Mouse (Mus musculus): ENCODE measurements around the gene Avpr1b. TPM values are rescaled to one million over a fixed set of nuclear protein-coding genes. Genes with fewer than 3 reads are reported as not detected.
"Not testable (repeated sequence)": the region's sequence is repeated elsewhere in the genome, so short reads cannot be mapped to it uniquely, and the experiment has no call there.

Avpr1b gene
- total RNA-seq, 2 experiments from 2014 or later, result not detected

- no peak for DNase-seq (ENCODE audit: low spot score)
These were observed 19.5 kb downstream of the Avpr1b start for GRCm38 (mm10) chr1:131618576-131618975.

DNA sequence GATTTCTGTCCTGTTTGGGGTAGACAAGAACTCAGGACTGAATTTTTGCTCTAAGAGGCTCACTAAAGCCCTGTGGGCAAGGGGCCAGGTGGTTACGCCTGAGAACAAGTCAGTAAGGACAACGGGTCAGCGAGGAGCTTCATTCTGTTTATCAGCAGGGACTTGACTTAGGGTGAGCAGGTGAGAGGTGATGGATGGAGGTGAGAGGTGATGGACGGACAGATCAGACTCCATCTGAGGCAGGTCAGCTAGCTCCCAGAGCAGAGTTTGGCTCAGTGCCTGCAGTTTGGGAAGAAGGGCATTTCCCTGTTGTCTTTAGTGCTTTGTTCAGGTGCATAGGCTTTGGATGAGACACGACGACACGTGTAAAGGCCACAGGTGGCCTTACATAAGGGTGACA is 20.3 kb downstream of the Avpr1b start:
- no peak for DNase-seq (ENCODE audit: low spot score)

- DNase-seq (ENCODE audit: low spot score), result no peak
These were observed 24.6 kb downstream of the Avpr1b start for GRCm38 (mm10) chr1:131623644-131624043.

- DNase-seq (ENCODE audit: low spot score), result no peak
These were observed 25.3 kb downstream of the Avpr1b start for GRCm38 (mm10) chr1:131624175-131624835.

DNA sequence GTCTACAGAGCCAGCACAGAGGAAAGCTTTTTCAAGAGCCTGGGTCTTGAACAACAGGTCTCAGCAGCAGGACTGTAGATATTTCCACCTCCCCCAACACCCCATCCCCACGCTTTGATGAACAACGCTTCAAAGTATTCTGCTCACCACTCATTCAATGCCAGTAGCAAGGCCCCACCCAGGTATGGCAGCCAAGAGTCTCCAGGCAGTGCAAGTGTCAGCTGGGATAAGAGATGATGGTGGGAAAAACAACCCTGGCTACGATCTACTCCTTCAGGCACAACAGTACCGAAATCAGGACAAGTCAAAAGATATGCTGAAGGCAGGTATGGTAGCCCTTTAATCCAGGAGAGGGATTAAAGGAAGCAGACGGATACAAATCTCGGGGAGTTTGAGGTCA is 27.2 kb downstream of the Avpr1b start:
- DNase-seq (ENCODE audit: low spot score), result no peak

DNA sequence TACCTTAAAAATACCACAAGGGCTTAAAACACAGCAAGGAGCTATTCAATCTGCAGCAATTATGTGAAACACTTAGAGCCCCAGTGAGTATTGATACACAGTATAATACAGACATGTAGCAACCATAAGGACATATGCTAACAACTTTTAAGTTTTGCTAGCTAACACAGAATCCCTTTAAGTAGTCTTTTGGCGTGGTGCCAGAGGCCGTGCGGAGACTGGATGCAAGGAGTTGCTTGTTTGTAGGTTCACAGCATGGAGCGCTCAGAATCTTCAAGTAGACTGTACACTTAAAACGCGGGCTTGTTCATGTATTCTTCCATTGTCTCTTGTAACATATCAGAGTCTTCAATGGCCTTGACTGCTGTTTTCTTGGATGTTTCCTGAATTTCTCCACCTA is 33.2 kb downstream of the Avpr1b start:
- not testable (repeated sequence) for DNase-seq (ENCODE audit: low spot score)

DNA sequence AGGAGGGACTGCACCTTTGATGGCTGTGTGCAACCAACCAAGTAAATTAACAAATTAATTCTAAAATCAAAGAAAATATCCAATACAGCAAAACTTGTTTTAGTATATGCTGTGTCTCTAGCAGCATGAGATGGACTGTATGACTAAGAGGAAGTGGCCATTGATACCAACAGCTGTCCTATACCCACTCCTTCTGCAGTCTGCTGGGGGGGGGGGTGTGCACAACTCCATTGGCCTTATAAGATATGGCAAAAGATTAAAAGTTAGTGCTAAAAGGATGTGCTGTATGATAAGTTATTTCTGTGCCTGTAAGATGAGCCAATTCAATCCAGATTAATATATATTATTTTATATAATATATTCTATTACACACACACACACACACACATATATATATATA is 35.5 kb downstream of the Avpr1b start:
- DNase-seq (ENCODE audit: low spot score), result no peak

DNA sequence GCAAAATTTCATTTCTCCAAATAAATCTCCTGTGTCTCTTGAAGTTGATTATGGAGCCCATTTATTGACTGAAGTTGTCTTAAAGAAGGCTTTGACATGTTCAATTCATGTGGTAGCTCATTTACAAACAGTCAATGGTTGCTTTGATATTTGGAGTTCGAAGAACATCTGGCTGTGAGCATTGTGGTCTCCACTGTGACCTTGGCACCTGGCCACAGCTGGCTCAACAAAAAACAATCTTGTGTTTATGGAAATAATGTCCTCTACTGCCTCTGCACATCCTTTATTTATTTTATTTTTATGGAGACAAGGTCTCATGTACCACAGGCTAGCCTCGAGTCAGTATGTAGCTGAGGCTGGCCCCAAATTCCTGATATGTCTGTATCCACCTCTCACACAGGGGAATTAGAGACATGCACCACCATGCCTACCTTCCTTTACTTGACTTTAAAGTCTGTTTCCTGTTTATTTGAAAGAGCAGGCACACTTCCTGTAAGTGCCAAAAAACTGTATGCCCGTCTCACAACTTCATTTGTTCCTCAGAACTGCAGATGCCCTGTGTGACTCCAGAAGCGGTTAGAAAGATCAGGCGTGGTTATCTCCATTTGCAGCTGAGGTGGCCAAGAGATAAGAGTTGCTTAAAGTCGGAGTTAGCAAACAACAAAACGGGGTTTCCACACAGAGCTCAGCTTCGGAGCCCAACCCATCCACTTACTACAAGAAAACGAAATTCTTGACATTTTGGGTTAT is 38.9 kb downstream of the Avpr1b start, which contains the start of gene Ctse:
Ctse (plus strand) TSS at position 516 of the 750 bp plus-strand sequence.
- DNase-seq (ENCODE audit: low spot score), result no peak

DNA sequence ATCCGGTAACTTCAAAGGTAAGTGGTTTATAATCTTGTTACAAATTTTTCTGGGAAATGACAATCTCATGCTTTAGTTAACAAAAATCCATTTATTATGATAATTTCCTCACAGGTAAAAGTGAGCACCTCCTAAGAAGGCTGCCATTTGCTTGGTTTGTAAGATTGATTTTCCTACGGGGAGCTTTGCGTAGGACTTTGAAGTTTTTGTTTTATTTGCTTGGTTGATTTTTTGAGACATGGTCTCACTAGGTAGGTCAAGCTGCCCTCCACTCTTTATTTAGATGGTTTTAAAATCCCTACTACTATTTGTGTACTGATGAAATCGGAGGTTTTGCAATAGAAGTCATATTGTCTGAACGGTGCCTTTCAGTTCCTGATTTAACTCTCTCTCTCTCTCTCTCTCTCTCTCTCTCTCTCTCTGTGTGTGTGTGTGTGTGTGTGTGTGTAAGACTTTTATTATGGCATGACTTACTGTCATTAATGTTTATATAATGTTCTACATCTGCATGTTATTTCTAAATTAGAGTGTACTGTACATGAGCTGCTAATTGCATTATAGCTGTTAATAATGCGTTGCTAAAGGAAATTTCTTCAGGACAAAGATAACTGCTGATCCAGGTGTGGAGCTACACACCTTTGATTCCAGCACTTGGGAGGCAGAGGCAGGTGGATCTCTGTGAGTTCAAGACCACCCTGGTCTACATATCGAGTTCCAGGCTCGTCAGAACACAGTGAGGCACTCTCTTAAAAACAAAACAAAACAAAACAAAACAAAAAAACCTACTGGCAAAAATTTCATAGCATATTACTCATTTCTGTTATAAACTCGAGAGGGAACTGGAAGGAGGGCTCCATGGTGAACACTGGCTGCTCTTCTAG is 39.7 kb downstream of the Avpr1b start:
- no peak for DNase-seq (ENCODE audit: low spot score)

DNA sequence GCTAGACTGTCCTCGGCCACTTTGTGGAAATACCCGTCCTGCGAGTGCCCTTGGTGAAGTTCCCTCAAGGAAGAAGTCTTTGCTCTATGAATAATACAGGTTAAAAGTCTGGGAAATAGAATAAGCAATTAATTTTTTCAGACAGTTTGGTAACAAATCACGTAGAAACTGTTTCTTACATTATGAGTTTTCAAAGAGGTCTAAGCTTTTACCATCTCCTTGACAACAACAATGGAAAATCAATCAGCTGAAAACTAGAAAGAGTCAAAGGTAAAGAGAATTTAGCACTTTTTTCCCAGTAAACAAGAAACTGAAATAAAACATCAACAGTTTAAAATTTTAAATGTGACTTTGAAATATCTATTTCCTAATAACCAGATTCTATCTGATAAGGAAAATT is 41.0 kb downstream of the Avpr1b start:
- no peak for DNase-seq (ENCODE audit: low spot score)

- DNase-seq (ENCODE audit: low spot score), result no peak
These were observed 42.5 kb downstream of the Avpr1b start for GRCm38 (mm10) chr1:131641565-131641964.

DNA sequence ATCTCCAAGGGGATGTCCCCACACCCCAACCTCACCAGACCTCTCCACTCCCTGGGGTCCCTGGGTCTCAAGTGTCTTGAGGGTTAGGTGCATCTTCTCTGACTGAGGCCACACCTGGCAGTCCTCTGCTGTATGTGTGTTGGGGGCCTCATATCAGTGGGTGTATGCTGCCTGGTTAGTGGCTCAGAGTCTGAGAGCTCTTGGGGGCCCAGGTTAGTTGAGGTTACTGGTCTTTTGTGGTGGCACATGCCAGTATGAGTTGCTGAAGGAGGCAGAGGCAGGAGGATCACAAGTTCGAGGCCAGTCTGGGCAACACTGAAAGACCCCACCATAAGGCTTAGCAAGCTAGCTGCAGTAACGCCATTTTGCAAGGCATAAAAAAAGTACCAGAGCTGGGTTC is 43.2 kb downstream of the Avpr1b start:
- no peak for DNase-seq (ENCODE audit: low spot score)

GRCm38 (mm10) chr1:131652670-131653443 is 53.8 kb downstream of the Avpr1b start:
- DNase-seq (ENCODE audit: low spot score), result no peak

DNA sequence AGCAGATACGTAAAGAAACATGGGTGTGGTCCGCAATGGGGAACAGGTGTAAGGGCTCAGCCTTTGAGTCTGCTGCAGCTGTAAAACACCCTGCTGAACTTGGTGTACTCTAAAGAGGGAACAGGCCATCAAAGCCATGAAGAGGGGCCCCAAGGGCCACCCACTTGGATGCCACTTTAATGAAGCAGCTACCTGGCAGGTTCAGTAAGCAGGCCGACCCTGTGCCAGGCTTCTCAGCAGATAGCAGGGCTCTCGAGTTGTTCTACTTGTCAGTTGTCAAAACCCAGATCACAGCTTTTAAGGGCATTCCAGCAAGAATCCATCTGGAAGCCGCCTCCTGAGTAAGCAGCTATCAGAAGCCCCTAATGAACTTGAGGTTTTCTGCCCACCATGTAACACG is 56.6 kb downstream of the Avpr1b start:
- DNase-seq (ENCODE audit: low spot score), result no peak

GRCm38 (mm10) chr1:131657945-131658354 is 58.9 kb downstream of the Avpr1b start:
- peak; percentile 90 for DNase-seq (ENCODE audit: low spot score)

DNA sequence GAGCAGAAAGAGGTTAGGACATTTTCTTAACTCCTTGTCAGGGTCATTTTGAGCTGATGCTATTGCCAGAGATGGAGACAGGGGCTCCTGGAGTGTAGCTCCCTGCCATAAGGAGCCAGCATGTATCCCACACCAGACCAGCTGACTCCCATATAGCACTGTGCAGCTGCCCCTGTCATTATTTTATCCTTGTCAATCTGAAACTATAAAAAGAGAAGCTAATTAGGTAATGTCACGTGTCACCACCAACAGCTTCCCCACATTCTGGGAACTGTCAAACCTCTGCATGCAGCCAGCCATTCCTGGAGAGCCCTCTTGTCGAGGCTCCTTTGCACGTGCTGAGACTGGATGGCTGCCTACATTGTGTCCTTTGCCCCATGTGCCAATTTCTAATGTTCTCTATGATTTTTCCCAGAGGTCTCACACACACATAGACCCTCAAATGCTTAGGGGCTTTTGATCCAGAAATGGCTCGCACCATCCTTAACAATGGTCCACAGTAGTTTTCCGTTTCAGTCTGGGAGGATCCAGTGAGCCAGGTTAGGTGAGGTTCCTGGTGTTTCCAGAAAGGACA is 60.6 kb downstream of the Avpr1b start:
- no peak for DNase-seq (ENCODE audit: low spot score)

- no peak for DNase-seq (ENCODE audit: low spot score)
These were observed 61.2 kb downstream of the Avpr1b start for GRCm38 (mm10) chr1:131660266-131660665.

DNA sequence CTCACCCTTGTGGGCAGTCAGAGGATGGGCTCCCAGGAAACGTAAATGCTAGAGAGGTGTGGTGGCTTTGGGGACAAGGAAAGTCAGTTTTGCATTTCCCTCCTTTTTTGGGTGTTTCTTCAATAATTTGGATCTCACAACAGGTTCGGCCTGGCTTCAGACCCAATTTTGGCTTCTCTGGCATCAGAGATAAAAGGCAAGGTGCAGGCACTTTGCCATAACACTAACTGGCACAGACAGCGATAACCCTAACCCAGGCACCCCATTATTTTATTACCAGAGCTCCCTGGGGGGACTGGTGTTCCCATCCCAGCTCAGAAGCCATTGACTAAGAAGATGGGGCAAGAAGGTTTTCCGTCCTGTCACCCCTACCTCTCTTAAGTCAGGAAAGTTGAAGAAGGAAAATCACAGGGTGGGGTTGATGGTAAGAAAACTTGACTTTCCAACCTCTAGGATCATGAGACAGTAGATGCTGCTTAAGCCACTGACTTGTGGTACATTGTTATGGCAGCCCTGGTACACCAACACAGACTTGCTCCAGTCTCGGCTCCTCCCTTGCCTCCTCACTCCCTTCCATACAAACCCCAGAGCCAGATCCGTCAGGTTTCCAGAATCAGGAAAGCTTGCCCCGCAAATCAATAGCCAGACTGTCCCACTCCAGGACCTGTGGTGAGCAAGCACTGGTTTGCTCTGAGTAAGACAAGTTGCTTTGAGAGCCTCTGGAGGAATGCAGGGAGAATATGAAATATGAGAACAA is 61.9 kb downstream of the Avpr1b start:
- no peak for DNase-seq (ENCODE audit: low spot score)

Data from gastrocnemius, adult 18-20 months (tissue).